7 mouse cellular contexts compared by ENCODE assay signal in the genomic region with DNA sequence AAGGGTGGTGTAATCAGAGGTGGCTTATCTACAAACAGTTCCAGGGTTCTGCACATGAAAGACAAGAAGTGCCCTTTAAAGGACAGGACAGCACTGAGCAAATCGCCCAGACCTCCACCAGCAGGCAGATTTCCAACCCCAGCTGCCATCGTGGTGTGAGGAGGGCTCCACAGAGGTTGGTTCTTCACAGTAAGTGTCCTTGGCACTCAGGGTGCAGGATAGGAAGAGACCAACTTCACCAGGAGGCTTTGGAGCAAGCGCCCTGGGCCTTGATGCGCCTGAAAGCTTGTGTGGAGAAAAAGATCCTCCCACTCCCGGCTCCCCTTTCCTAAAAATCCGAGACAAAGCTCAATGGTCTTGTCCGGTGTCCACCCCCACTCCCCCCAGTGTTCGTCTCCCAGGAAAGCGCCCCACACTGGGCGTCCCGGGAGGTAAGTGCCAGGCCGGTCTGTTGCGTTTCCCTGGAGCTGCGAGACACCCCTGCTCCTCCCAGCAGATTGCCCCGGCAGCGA. TPM values are rescaled to one million over a fixed set of nuclear protein-coding genes. Genes with fewer than 3 reads are reported as not detected.
DNase-seq lines count a peak whose midpoint lies in the region; ATAC-seq and TF ChIP-seq lines count a peak whose summit lies in the region.

No protein-coding gene starts in this region.

- H3K4me1 ChIP-seq in G1E (ENCODE audit: insufficient read depth, low read depth, low read length): peaks cover 35% of the 10 kb centered on the region
- peaks cover 7% of the 10 kb centered on the region for H3K4me1 ChIP-seq in midbrain, embryonic 11.5 days (ENCODE audit: control insufficient read depth, insufficient read depth, low read length)

- H3K4me3 ChIP-seq in G1E (ENCODE audit: low read depth, low read length): peak overlapping the region; percentile 69
- H3K4me3 ChIP-seq in midbrain, embryonic 11.5 days (ENCODE audit: low read depth, low read length): peak overlapping the region; percentile 51

- TF ChIP-seq CTCF in G1E (IDR thresholded peaks at IDR 0.05; ENCODE audit: low read depth, low read length): no peak

- peak overlapping the region; percentile 70 for H3K9ac ChIP-seq in midbrain, embryonic 11.5 days (ENCODE audit: low read length)

- ATAC-seq in G1E (ENCODE audit: extremely low read depth, insufficient number of reproducible peaks, low FRiP score, poor library complexity, severe bottlenecking): no peak
- peak; percentile 82 for ATAC-seq in midbrain, embryonic 11.5 days (ENCODE audit: low FRiP score)

- DNase-seq in G1E (ENCODE audit: low spot score) (no peak), MN1 (ENCODE audit: low spot score) (no peak)
- peak; percentile 75 for DNase-seq in adrenal gland, postnatal 10 days
- peak; percentile 38 to 65 for DNase-seq in heart, adult 9 months (ENCODE audit: low spot score in 2 of 2)
- DNase-seq in kidney, postnatal 14 days: peak; percentile 37
- peak; percentile 95 for DNase-seq in midbrain, embryonic 11.5 days (ENCODE audit: low spot score, missing footprints)
- DNase-seq in urinary bladder, postnatal 25 days (ENCODE audit: low spot score): no peak

- peak overlapping the region; percentile 90 for H3K4me2 ChIP-seq in midbrain, embryonic 11.5 days

- H3K27ac ChIP-seq in midbrain, embryonic 11.5 days (ENCODE audit: low read depth, low read length): peak overlapping the region; percentile 36; the same call in 1 of the 2 replicates

- under 1% methylated on average over 16 of the region's 16 CpGs for WGBS in midbrain, embryonic 11.5 days

- H3K36me3 ChIP-seq in G1E (replicated peaks): no peaks in the 10 kb centered on the region
- no peaks in the 10 kb centered on the region for H3K36me3 ChIP-seq in midbrain, embryonic 11.5 days (ENCODE audit: control insufficient read depth, insufficient read depth, low read length)

- no peaks in the 10 kb centered on the region for H3K9me3 ChIP-seq in G1E (replicated peaks)
- no peaks in the 10 kb centered on the region for H3K9me3 ChIP-seq in midbrain, embryonic 11.5 days (ENCODE audit: control insufficient read depth, low read length)

- peaks cover 10% of the 10 kb centered on the region; the same call in 1 of the 2 replicates for H3K27me3 ChIP-seq in G1E (ENCODE audit: insufficient read depth, low read length)
- H3K27me3 ChIP-seq in midbrain, embryonic 11.5 days (ENCODE audit: control insufficient read depth, insufficient read depth, low read length): no peaks in the 10 kb centered on the region

RNA-seq across cellular contexts. Expression of a gene that starts 0.7 kb away (rescaled TPM):
- total RNA-seq in G1E (2014; fragmentation: Nextera tagmentation) (0.39 TPM in 1 of 2 replicates, not detected in the other), G1E (2017) (0.06 and 0.11 TPM in 2 replicates)
- not detected in 2 replicates for polyA plus RNA-seq in G1E (2012)
- total RNA-seq in adrenal gland, postnatal 10 days (2021): 10 to 100 TPM; 21.8 to 26.8 TPM
- 13.4 and 17.9 TPM in 2 replicates for polyA plus RNA-seq in midbrain, embryonic 11.5 days (2014; fragmentation: Nextera tagmentation; extraction: Ambion mirVana)

Comparison
In these comparisons a context has a peak if more than half of its experiments do, and no peak if none do; other contexts are left out.
1. DNase-seq: peak in adrenal gland, postnatal 10 days (single experiment), heart, adult 9 months (2 of 2), kidney, postnatal 14 days (single experiment) and midbrain, embryonic 11.5 days (single experiment); none in G1E (single experiment), urinary bladder, postnatal 25 days (single experiment) and MN1 (single experiment).
2. RNA of a gene that starts 0.7 kb away (total RNA-seq): 21.8 to 26.8 TPM in adrenal gland, postnatal 10 days; 0.06 to 0.39 TPM in G1E; every median in the first group is over 10 times any median in the second.